Mouse (Mus musculus): ENCODE data around the gene Gm49320.
"Not testable (repeated sequence)": the region's sequence is repeated elsewhere in the genome, so short reads cannot be mapped to it uniquely, and the experiment has no call there.

Gm49320 gene

DNA sequence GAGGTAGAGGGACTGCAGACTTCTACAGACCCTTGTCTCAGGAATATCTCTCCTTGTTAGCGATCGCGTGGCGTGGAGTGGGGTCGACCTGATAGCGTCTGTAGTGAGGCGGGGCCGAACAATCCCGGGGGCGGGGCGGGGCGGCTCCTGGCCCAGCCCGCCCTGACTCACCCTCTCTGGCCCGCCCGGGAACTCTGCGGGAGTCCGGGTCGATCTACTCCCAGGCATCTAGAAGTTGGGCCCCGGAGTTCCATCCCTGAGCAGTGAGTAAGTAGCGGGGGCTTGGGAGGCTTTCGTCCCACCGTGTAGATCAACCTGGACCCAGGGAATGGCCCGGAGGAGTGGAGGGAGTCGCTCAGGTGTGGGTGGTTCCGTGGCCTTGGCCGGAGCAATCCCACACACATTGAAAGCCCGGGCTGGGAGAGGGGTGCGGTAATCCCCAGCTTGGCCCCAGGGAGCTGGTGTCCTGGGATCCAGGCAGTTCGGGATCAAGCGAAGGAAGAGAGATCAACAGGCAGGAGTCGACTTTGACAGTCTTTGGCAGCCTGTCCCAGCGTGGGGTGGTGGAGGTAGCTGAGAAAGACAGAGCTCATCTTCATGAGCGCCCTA, 11.8 kb upstream of the Gm49320 start, which contains the start of gene Lrrc8e:
Gene Lrrc8e (plus strand): TSS at position 89 of the 609 bp plus-strand sequence.
- DNase-seq = peak in 1 of 2 experiments; percentile 10

DNA sequence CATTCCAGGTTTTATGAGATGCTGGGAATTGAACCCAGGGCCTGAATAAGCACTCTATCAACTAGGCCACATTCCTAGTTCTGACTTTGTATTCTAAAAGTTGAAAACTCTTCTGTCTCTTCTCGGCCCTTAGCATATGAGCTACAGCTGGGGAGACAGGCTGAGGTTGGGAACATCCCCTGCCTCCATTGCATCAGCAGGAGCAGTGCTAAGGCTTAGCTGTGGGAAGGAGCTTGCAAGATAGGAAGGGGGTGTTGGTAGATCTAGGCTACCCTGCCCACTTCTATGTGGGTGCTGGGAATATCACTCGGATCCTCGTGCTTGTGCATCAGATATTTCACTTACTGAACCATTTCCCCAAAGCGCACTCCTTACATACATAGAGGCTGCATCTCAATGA, 10.7 kb upstream of the Gm49320 start:
- no peak for DNase-seq

GRCm38 (mm10) chr8:4229784-4230183, 8.9 kb upstream of the Gm49320 start:
- DNase-seq = no peak

DNA sequence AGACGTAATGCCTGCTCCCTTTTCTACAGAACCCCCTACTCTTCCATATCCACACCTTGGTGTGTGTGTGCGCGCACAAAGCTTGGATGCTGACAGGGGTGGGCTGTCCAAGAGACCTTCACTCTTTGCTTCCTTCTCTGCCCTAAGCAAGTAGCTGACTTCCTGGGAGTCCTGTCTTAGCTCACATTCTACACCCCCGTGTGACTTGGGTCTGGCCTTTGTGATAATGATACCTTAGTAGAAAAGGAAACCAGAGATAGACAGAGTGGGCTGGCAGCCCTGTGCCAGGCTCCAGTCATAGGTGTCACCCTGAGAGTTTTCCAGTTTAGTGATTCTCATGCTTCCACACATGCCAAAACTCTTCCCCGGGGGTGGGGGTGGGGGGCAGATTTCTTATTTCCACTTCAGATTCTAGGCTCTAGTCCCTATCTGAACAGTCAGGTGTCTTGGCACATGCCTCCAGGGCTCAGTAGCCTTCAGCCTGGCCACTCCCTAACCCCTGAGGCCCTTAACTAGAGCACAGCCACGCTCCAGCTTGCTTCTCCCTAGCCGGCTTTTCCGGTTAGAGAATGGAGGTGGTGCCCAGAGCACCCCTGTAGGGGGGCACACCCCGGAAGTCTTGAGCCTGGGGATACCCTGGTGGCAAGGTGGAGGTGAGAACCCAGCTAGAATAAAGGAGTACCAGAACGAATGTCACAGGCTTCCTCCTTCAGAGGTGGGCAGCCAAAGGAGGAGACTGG, 7.9 kb upstream of the Gm49320 start:
- DNase-seq = no peak

- no peak for DNase-seq
Observed at GRCm38 (mm10) chr8:4237814-4238433, 741 bp upstream of the Gm49320 start.

DNA sequence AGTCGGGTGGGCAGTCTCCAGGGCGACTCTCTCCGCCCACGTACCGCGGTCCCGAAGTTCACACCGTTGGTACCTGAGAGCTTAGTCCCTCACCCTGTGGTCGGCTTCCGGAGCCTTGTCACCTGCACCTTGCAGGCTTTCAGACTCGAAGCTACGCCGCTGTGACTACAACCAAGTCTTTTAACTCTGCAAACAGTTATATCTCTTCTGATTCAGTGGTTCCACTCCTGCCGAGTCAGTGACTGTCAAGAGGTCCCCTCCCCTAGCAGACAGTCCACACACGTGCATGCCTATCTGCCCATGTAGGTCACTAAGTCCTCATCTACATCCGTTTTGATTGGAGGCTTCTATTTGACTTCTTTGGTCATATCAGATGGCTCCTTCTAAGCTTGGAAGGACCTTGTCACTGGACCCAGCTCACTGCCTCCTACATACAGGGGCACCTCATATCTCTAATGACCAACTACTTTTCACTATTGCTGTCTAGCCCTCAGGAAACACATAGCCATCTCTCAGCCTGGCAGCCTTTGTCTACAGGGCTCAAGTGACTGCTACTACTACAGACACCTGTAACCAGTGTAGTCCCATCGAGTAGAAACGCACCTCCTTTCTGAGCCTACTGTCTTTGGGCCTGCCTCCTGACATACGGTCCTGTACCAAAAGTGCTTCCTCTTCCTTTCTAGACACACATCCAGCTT, 677 bp downstream of the Gm49320 start:
- no peak for DNase-seq

DNA sequence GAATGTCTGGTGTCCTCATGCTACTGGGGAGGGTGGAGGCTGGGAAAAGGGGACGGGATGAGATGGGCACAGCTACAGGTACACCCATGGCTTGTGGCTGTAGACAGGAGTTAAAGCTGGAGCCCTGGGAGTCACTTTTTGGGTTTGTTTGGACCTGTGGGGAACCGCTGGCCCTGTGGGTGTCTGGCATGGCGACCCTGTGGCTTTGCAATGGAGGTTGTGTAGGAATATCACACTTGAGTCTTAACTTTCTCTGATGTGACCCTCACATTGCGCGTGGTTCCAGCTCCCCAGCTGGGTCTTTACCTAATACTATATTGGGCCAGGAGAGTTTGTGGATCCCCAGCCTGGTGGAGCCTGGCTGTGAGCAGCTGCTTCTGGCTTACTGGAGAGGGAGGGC, 6.4 kb downstream of the Gm49320 start:
- no peak for DNase-seq

DNA sequence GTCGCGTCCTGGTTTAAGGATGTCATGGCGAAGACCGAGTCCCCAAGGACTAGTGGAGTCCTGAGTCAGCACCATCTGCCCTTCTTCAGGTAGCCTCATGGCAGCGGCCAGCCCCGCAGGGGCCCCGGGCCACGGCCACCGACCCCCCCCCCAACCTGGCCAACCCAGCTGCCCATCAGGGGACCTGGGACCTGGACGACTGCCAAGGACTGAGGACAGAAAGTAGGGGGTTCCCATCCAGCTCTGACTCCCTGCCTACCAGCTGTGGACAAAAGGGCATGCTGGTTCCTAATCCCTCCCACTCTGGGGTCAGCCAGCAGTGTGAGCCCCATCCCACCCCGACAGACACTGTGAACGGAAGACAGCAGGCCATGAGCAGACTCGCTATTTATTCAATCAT, 7.1 kb downstream of the Gm49320 start:
- DNase-seq = peak in 1 of 2 experiments; percentile 40

- no peak for DNase-seq
Observed at GRCm38 (mm10) chr8:4247241-4247640, 8.6 kb downstream of the Gm49320 start.

GRCm38 (mm10) chr8:4247951-4248540, 9.4 kb downstream of the Gm49320 start, which contains the start of gene Tgfbr3l:
TSS of gene Tgfbr3l (plus strand) at chr8:4248214.
- DNase-seq = no peak

DNA sequence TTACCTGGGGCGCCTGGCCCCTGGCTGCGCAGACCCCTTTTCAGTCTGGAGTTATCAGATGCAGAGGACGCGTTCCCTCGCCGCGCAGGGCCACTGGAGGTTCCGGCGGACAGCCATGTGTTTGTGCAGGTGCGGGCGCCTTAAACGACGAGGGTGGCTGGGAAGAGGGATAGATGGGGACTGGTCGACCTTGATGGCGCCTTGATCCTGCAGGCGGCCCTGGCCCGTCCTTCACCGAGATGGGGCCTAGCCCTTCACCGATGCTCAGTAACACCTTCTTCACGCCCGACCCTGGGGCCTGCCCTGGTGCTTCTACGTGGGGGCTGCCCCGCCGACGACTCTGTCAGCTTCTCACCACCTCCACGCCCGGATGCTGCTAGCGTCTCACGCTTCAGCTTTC, 10.5 kb downstream of the Gm49320 start:
- DNase-seq = peak in 1 of 2 experiments; percentile 19

DNA sequence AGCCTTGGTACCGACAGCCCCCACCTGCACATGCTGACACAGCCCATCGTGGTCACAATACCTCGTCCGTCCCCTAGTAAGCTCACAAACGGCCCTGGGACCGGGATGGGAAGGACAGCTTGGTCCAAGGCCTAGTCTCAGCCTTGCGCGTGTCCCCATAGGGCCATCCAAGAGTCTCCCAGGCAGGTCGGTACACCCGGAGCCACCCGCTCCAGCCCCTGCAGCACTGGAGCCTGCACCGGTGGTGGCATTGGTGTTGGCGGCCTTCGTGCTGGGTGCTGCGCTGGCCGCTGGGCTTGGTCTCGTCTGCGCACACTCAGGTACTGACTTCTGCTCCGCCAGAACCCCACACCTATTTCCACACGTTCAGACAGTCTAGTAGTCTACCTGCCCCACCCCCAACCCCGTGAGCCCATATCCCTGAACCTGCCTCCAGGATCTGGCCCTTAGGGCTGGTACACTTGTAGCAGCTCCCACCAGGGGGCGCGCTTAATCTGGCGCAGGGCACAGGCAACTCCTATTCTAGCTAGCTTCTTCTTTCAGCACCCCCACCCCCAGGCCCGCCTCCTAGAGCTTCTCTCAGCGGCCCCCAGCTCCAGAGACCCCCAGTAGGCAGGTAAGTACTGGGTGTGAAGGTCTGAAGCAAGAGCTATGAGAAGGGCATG, 11.8 kb downstream of the Gm49320 start:
- DNase-seq = peak; percentile 85 to 92

GRCm38 (mm10) chr8:4252116-4252760, 13.6 kb downstream of the Gm49320 start:
- DNase-seq = peak in 1 of 2 experiments; percentile 6

- DNase-seq = peak; percentile 95 to 97
Observed at GRCm38 (mm10) chr8:4252934-4253841, 14.5 kb downstream of the Gm49320 start, which contains the start of gene Snapc2. TSS of gene Snapc2 (plus strand) at chr8:4253080.

GRCm38 (mm10) chr8:4254001-4254400, 15.3 kb downstream of the Gm49320 start:
- peak; percentile 77 to 90 for DNase-seq

- DNase-seq = not testable (repeated sequence)
Observed at GRCm38 (mm10) chr8:4255471-4255870, 16.8 kb downstream of the Gm49320 start.

GRCm38 (mm10) chr8:4256911-4257310, 18.2 kb downstream of the Gm49320 start:
- peak in 1 of 2 experiments; percentile 4 for DNase-seq

- peak in 1 of 2 experiments; percentile 2 for DNase-seq
Observed at GRCm38 (mm10) chr8:4257350-4257749, 18.7 kb downstream of the Gm49320 start.

- DNase-seq = peak; percentile 64 to 78
Observed at GRCm38 (mm10) chr8:4258233-4258632, 19.6 kb downstream of the Gm49320 start.

DNA sequence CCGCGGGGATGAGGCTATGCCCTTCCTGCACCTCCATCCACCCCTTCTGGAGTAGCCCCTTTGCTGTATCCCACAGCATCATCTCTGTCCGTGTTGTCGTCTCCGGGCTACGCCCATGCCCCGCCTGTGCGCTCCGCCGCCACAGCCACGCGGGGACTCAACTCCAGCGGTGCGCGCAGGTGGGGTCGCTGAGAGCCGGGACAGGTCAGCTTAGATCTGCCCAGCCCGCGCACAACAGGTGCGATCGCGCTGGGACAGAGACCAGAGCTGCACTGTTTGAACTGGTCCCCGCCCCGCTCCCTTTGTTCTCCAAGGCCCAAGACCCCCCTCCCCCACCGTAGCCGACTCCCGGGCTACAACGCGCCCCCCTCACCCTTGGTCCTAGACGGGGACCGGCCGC, 20.0 kb downstream of the Gm49320 start:
- DNase-seq = peak in 1 of 2 experiments; percentile 42

Measured in cerebellum, postnatal 25 days (tissue).